In the genomic region with DNA sequence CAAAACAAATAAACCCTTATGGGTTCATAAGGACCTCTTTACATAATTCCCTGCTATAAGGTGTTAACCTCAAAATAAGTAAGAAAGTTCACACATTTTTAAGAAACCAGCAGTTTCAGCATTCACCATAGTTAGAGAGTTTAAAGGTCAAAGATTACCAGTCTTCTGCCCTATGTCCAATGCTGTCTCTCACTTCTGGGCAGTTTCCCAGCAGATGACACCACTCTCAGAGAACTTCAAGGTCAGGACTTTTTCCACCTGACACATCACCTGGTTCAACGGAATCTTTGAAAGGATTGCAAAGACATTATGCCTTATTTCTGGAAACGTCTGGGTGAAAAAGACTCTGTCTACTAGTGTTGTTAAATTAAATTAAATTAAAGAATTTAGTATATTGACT, we compare ENCODE assay signal across 24 mouse cellular contexts.
DNase-seq lines count a peak whose midpoint lies in the region; ATAC-seq lines count a peak whose summit lies in the region.
"Had no signal": no experiment of that assay in that cellular context is flagged by ENCODE, and none has a peak within 500 bp of the region (broad histone marks: within the 10 kb centered on the region; RNA-seq: fewer than 3 reads in every experiment).

No protein-coding gene starts in this region.

- H3K36me3 ChIP-seq in kidney, embryonic 14.5 days (ENCODE audit: control insufficient read depth, insufficient read depth, low read length): no peaks in the 10 kb centered on the region
- H3K36me3 ChIP-seq: embryonic facial prominence, embryonic 10.5 days; embryonic facial prominence, embryonic 12.5 days; forebrain, embryonic 15.5 days; G1E had no signal

- H3K4me3 ChIP-seq in kidney, embryonic 14.5 days (ENCODE audit: low read length): no peak overlapping the region
- H3K4me3 ChIP-seq: embryonic facial prominence, embryonic 10.5 days; embryonic facial prominence, embryonic 12.5 days; forebrain, embryonic 13.5 days; forebrain, embryonic 15.5 days had no signal

- WGBS in kidney, embryonic 14.5 days: 86% methylated on average over 2 of the region's 2 CpGs

- H3K4me1 ChIP-seq in kidney, embryonic 14.5 days (ENCODE audit: control insufficient read depth, insufficient read depth, low read length): no peaks in the 10 kb centered on the region
- H3K4me1 ChIP-seq: embryonic facial prominence, embryonic 10.5 days; embryonic facial prominence, embryonic 12.5 days; forebrain, embryonic 13.5 days; forebrain, embryonic 15.5 days had no signal

- no peak overlapping the region for H3K27ac ChIP-seq in kidney, embryonic 14.5 days (ENCODE audit: low read depth, low read length)
- H3K27ac ChIP-seq: embryonic facial prominence, embryonic 10.5 days; embryonic facial prominence, embryonic 12.5 days; forebrain, embryonic 13.5 days; forebrain, embryonic 15.5 days had no signal

- H3K4me2 ChIP-seq in kidney, embryonic 14.5 days (replicated peaks; ENCODE audit: low read depth, low read length): no peak overlapping the region
- H3K4me2 ChIP-seq: embryonic facial prominence, embryonic 12.5 days; forebrain, embryonic 13.5 days; forebrain, embryonic 15.5 days had no signal

- H3K9ac ChIP-seq in kidney, embryonic 14.5 days (ENCODE audit: low read depth, low read length): no peak overlapping the region
- H3K9ac ChIP-seq: embryonic facial prominence, embryonic 12.5 days; forebrain, embryonic 13.5 days; forebrain, embryonic 15.5 days had no signal

- DNase-seq in kidney, adult 11 months: peak; percentile 6
- DNase-seq in kidney, postnatal 25 days: no peak
- peak; percentile 9 to 48 for DNase-seq in kidney, adult 8-10 months
- DNase-seq in kidney, postnatal 14 days: no peak
- DNase-seq in kidney, postnatal 36 days: peak; percentile 24 to 29
- DNase-seq: adrenal gland, adult 8-10 months; adrenal gland, postnatal 14 days; adrenal gland, postnatal 36 days; B cell, adult 2 months; cerebellum, adult 11-12 months; cerebellum, adult 2 months; cerebellum, adult 9-10 months; cerebellum, postnatal 10 days; cerebellum, postnatal 25 days had no signal

- H3K27me3 ChIP-seq in kidney, embryonic 14.5 days (ENCODE audit: control insufficient read depth, insufficient read depth, low read length): no peaks in the 10 kb centered on the region
- H3K27me3 ChIP-seq: CH12.LX; embryonic facial prominence, embryonic 12.5 days; forebrain, embryonic 13.5 days; forebrain, embryonic 15.5 days had no signal

- H3K9me3 ChIP-seq in kidney, embryonic 14.5 days (ENCODE audit: control insufficient read depth, low read length): no peaks in the 10 kb centered on the region
- H3K9me3 ChIP-seq: embryonic facial prominence, embryonic 10.5 days; embryonic facial prominence, embryonic 12.5 days; forebrain, embryonic 13.5 days; forebrain, embryonic 15.5 days; G1E had no signal

- no peak for ATAC-seq in kidney, embryonic 14.5 days (ENCODE audit: low FRiP score, low TSS enrichment)
- ATAC-seq: activated CD4-positive, CD25-positive, alpha-beta regulatory T cell, adult 4 months; CD4-positive, CD25-positive, alpha-beta regulatory T cell, adult 4 months; forebrain, embryonic 13.5 days; forebrain, embryonic 15.5 days; Patski had no signal

Comparison
In these comparisons a context has a peak if more than half of its experiments do, and no peak if none do; other contexts are left out.
1. DNase-seq: peak in kidney, adult 11 months (single experiment), kidney, adult 8-10 months (2 of 2) and kidney, postnatal 36 days (2 of 2); none in kidney, postnatal 25 days (0 of 2) and kidney, postnatal 14 days (single experiment).